Mouse (Mus musculus) NIH3T3 (cell line): ENCODE measurements around the gene Alad.

ENCODE experiments used
- DNase-seq: peaks from one replicate; pipeline ENCODE4 v3.0.0-alpha.2; 2012; ENCODE audit warnings: low read depth

Gene Alad

DNA sequence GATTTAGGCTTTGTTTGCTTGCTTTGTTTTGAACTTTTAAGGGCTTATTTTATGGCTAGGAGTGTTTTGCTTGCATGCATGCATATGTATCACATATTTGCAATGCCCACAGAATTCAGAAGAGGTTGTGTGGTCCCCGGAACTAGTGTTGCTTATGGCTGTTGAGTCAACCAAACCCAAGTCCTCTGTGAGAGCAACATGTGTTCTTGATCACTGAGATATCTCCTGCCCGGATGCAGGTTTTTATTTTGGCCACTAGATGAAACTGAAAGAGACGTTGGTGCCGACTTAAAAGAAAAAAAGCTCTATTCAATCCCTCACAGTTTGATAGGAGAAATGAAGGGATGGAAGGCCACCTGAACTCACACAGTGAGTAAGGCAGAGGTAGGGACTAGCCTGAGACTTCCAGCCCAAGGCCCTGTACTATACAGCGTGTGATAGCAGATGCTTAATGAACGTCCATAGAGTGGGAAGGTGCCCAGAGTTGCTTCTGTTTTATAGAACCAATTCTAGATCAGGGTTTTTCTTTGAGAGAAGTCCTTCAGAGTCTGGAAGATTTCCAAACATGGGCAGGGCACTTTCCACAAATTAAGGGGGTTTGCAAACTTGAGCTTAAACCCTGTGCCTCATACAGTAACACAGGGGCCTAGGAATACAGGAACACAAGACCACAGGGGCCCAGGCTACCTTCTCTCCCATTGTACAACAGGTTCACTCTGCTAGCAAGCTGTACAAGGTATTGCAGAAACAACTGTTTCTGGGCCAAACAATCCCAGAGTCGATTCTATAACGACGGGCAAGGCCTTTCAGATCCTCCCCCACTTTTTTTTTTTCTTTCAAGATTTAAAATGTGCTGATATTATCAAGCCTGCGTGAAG lies 1.9 kb downstream of the Alad start:
- peak; percentile 72 for DNase-seq

DNA sequence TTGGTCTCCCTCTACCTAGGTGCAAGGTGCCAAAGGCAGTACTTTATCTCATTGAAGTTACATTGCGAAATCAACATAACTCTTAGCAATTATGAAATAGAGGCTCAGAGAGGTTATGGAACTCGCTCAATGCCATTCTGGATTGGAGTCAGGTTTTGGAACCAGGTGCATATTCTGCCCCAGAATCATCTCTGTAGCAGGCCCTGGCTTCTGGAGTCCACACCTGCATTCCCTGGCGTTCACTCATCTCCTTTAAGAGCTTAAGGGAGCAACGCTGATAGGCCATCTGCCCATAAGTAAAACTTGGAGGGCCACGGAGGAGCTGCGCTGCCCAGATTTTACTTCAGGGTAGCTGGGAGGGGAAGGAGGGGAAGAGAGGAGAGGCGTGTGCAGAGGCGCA lies 2.7 kb downstream of the Alad start:
- DNase-seq: peak; percentile 11

DNA sequence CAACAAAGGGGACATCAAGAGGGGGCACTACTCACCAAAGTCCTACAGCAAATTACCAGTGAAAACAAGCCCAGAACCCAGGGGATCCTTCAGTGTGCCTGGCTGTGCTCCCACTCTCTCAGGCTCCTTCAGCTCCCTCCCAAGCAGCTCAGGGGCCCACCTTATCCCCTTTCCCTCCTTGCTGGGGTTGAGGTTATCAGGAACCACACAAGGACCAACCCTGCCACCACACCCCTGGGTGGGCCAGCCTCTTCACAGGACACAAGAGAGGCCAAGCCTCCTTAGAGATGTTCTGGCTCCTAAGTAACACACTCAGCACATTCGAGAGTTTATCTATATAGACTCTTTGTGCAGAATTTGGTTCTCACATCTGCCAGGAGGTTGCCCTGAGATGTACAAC lies 3.1 kb downstream of the Alad start:
- DNase-seq: peak; percentile 6

DNA sequence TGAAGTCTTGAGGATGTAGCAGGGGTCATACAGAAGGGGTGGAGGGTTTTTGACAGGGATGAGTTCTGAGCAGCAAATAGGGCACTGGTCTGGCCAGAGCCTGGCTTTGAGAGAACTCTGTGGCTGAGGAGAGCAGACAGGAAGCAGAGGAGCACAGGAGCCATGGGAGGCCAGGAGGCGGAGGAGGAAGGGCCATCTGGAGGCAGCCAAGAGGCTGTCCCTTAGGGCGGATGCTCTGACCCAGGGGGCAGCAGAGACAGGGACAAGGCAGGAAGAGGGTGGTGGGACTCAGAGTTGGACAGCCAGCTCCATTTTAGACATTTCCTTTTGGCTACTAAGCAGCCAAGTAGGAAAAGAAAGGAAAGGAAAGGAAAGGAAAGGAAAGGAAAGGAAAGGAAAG lies 3.6 kb downstream of the Alad start:
- DNase-seq: peak; percentile 5

DNA sequence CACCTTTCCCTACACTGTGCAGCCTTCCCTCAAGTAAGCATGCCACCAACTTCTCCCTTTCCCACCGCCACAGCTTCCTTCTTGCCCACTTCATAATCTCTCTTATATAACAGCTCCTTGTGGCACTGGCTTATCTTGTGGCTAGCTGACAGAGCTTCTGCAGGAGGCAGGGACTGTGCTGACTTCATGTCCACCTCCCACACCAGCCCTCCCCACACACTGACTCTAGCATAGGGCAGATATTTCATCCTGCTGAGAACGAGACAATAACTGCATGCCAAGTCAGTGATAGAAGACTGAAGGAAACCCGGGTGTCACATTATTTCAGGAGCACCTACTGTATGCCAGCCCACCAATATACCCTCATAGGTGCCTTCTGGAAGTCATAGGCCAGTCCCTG lies 4.2 kb downstream of the Alad start:
- DNase-seq: no peak

DNA sequence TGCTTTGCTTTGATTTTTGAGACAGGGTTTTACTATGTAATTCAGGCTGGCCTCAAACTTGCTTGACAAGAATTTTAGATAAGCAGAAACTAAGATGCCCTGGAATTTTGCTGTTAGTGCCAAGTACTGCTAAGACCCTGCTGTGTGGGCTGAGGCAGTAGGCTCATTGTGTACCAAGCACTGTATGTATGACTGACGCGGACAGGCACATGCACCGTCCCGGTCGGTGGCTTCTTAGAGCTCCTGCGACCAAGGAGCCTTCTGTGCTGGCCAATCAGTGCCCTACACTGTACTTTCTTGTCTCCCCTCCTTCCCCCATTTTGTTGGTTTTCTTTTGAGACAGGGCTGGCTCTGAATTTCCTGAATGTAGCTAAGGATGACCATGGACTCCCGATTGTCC lies 4.7 kb downstream of the Alad start:
- no peak for DNase-seq

DNA sequence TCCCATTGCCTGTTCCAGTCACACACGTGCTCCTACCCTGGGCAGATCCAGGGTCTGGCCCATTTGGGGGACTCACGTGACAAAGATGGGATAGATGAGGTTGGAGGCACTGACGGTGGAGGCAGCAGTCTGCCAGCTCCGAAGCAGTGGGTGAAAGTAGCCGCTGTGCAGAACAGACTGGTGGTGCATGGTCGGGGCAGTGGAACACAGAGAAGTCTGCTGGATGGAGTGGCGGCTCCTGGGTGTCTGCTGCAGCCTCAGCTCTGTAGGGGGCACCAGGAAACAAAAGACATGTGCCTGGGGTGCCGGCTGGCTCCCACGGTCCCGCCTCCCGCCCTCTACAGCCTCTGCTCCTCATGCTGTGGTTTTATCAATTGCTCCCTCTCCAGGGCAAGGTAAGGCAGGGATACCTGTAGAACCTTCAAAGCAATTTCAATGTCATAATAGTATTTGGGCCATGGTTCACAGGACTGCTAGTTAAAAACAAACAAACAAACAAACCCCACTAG lies 5.7 kb downstream of the Alad start:
- DNase-seq: no peak

DNA sequence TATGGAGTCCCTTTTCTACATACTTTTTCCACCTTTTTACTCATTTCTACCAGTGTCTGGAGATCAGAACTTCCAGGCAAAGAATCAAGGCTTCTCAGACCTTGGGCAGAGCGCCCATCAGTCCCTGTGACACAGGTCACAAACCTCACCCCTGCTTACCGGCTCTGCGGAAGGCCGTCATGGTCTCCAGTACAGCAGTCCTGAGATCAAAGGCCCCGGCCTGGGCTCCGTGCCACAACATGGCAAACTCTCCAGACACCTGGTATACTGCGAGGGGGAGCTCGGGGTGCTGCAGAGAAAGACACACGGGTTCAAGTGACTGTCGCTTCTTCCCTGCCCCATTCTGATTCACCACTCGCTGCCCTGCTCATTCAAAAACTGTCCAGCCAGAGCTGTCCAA lies 9.8 kb downstream of the Alad start:
- DNase-seq: no peak

DNA sequence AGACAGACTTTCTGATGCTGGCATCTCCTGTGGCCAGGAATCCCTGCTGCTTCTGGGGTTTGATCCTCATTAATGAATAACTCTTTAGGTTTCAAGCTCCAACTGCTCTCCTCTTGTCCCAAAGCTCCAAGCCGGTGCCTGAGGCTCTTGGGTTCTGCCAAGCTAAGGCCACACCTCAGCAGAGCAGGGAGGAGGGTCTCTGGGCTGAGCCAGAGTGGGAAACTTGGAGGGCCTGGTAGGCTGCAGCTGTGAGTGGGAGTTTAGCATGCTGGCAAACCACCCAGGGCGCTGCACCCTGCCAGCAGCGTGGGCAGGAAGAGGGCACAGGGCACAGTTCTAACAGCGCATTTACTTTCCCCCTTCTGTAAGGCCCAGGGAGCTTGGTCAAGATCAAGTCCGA lies 10.9 kb downstream of the Alad start:
- DNase-seq: no peak

DNA sequence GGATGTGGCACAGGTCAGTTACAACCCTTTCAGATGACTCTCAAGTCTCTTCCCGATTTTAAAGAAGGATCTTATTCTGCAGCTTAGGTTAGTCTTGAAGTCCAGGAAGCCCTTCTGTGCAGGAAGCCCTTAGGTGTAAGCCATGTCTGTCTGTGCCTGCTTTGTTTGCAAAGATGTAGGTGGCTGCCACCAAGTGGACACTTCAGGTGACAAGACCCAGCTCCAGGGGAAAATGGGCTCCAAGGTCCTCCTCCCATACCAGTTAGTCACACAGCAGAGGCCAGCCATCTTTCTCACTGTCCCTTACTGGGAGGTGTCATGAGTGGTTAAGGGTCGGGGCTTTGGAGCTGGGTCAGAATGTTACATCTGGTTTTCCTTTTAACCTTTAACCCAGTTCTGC lies 12.9 kb downstream of the Alad start:
- DNase-seq: peak; percentile 69

DNA sequence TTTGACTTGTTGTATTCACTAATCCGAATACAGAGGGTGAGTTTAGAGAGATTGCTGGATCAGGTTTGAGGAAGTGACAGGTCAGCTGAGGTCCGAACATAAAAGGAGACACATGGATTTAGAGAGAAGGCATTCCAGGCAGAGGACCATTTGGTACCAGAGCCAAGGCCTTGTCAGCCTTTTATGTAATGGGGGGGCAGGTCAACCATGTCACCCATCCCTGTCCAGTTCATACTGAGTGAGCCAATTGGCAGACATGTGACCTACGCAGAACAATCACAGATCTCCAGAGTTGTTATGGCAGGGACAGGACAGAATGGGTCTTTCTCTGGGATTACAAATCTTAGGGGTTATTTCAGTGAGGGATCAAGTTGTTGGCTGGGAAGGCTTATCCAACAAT lies 13.7 kb downstream of the Alad start:
- no peak for DNase-seq

DNA sequence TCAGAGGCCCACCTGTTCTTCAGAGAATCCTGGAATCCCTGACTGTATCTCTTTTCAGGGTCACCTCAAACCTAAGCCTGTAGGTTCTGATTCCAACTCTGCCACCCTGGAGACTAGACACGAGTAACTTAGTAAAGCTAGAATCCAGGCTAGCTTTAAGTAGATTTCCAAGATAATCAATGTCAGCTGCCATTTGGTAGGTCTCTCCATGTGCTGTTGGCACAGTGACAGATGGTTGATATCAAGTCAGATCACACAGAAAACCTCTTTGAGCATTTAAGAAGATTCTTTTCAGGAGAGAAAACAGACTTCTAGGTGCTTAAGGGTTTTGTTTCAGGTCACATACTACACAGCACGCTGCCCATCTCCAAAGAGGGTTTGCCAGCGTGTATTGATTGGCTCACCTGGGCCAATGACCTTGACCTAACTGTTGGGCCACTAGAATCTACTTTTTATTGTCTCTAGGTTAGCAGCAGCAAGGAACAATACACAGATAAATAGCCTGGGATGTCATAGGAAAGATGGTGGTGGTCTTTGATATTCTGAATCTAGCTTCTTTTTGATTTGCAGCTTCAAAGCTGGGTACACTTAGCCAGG lies 16.2 kb downstream of the Alad start, which contains the start of gene Hdhd3:
Gene Hdhd3, minus strand, starts transcription at position 94 of the 597 bp plus-strand sequence.
- DNase-seq: no peak

DNA sequence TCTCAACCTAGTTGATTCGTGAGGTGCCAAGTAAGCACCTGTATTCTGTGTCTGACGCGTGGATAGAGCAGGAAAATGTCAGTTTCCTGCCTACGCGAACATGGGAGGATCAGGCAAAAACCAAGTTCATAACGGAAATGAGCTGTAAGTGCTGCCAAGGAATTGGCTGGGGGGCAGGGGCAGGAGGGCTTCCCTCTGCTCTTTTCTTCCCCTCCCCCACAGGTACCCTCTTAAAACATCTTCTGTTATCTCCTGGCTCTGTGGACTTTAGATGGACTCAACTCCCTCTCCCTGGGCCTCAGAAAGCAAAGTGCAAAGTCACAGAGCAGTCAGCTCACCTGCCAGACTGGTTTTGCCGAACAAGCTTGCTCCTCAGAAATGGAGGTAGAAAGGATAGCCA lies 16.7 kb downstream of the Alad start:
- no peak for DNase-seq

DNA sequence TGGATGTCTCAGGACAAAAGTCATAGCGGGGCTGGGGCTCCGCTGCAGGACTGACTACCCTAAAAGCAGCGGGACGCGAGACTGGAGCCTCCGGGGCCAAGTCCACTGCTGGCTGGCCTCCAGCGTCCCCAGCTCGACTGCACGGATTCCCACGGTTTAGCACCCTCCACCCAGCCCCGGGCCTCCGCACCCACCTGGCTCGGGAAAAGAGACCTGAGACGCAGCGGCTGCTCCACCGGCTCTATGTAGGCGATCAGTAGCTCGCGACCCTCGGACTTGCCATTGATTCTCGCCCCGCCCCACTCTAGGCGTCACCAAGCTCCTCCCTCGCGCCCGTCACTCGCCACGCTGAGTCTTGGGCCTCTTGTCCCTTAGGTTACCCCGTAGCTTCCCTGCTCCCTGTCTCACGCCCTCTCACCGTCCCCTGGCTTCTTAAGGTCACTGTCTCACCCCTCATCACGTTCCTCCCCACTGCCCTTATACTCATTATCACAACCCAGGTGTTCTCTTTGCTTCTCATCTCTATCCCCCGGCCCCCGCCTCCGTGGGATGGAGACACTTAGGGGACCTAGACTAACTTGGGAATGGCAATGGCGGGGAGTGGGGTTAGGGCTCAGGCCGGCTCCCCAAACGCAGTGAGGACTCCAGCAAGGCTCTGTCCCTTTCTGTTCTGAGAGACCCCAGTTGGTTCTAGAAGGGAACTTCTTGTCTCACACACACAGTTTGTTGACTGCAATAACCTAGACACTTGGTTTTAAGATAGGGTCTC lies 17.6 kb downstream of the Alad start:
- DNase-seq: peak; percentile 95

DNA sequence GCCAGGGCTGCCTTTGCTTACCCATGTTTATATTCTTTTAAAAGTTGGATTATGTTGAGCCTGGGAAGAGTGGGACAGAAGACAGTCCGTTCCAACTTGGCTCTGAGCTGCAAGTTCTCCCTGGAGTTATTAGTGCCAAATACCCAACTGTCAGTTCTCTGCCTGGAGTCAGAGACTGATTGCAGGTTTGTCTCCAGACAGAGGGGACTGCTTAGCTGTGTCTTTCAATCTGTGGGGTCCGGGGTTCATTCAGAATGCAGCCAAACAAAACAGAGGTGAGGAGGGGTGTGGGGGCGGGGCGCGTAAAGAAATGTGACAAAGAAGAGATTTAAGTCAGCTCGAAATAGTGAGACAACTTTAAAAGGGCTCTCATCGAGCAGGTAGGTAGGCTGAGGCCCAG lies 18.2 kb downstream of the Alad start:
- peak; percentile 59 for DNase-seq

DNA sequence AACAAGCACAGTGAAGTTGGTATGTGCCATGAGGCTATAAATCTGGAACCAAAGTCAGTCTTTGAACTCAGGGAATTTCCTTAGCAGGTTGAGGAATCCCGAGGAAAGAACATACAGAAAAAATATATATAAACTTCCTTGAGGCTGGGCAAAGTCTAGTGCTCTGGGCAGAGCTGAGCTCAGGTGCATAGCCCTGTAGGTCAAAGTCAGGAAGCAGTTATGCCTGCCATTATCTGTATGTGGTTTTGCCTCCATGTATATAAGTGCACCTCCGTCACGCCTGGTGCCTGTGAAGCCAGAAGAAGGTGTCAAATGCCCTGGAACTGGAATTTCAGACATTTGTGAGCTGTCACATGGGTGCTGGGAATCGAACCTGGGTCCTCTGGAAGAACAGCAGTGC lies 18.9 kb downstream of the Alad start:
- no peak for DNase-seq

DNA sequence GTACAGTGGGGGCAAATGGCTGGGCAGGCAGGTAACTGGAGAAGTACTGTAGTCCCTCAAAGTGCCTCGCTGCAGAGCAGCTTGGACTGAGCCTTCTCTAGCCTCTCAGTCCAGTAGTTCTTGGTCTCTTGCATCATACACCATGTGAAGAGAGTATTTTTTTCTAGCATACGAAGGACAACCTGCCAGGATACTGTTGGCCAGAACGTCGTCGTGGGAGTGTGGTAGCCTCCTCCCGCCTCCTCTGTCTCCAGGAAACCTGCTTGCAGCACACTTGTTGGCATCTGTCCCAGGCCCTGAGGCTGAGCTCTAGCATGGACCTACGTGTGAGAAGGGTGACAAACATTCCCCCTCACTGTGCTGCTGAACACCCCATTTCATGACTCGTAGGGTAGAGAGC lies 22.9 kb downstream of the Alad start:
- peak; percentile 100 for DNase-seq

DNA sequence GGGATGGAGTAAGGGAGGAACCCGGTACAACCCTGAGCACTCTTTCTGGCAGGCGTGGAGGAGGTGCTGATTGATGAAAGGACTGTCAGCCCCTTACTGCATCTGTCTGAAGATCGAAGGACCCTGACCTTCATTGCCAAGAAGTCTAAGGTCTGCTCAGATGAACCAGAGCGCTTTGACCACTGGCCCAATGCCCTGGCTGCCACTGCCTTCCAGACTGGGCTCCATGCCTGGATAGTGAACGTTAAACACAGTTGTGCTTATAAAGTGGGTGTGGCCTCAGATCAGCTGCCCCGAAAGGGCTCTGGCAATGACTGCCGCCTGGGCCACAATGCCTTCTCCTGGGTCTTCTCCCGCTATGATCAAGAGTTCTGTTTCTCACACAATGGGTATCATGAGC lies 23.8 kb downstream of the Alad start:
- DNase-seq: peak; percentile 83

DNA sequence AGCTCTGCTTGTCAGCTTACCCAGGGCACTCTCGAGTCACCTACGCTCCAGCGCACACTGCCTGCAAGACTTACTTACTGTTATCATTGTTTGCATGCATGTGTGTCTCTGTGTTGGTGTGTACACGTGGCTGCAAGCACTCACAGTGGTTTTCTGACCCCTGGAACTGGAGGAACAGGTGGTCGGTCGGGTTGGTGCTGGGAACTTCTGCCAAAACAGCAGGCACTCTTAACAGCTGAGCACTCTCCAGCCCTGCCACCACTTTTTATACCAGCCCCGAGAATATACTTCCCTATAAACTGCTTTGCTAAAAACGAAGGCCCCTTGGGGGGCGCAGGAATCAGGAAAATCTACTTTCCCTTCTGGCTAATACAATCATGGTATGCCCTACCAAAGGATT lies 25.5 kb downstream of the Alad start:
- DNase-seq: no peak

DNA sequence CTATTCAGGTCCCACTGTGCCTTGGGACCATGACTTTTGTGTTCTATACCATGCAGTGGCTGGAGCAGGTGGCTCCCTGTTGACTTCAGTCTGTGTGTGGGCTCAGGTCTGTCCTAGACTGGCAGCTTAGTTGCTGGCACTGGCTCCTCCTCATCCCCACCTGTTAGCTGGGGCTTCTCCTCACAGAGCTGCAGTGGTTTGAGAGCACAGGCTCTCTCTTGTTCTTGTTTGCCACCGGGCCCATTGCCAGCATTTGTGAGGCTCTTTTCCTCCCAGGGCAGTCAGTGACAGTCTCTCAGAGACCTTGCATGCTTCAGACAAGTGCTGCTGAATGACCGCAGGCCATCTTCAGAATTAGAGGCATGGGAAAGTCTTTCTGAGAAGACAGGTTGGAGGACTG lies 27.0 kb downstream of the Alad start:
- DNase-seq: no peak

DNA sequence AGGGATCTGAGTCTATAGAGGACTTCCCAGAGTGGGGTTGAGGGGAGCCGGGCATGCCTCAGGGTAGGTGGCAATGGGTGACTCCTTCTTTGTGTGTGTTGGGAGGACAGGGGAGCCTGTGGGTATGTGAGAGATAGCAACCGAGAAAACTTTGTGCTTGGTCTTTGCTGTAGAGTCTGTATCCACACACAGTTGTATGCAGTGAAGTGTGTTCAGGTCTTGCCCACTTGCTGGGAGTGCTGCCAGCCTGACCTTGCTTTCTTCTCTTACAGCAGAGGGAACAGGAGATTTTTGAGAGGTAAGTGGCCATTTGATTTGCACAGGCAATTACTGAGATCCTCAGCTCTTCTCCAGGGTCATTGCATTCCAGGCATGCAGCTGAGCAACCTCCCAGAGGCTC lies 31.8 kb downstream of the Alad start:
- DNase-seq: no peak

DNA sequence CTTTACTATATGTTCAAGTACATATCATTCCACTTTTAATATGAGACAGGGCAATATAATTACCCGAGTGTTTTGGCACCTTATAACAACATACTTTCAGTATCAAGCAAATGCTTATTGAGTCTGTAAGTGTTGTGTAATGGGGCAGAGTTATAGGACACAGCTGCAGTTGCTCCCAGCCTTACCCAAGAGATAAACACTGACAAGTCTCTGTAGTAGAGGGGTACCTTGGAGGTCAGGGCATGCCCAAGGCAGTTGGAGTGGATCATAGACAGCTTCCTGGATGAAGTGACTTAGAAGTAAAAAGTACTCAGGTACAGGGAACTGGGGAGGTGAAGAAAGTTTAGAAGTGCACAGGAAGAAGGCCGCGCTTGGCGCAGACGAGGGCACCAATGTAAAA lies 32.5 kb downstream of the Alad start:
- peak; percentile 15 for DNase-seq

DNA sequence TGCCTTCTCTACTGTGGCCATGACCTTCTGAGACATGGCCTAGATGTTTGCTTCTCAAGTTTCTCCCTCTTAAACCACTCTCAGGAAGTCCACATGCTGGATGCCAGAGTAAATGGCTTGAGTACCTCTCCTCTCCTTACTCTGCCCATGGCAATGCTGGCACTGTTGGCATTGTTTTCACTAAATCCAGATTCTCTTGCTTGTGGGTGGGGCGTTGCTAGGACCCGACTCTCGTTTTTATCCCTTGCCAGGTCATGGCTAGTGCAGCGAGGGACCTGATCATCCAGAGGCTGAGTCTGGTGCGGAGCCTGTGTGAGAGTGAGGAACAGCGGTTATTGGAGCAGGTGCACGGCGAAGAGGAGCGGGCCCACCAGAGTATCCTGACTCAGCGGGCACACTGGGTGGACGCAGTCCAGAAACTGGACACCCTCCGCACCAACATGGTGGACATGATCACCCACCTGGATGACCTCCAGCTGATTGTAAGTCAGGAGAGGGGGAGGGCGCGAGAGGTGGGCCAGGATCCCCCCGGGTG lies 33.5 kb downstream of the Alad start:
- DNase-seq: no peak
